8 mouse cellular contexts compared by ENCODE assay signal in genomic region chr5:35746910-35747309, GRCm38 (mm10). TPM values are rescaled to one million over a fixed set of nuclear protein-coding genes. Genes with fewer than 3 reads are reported as not detected.
A peak's percentile ranks its signal among the peaks of the same experiment; 100 is the strongest.
DNase-seq lines count a peak whose midpoint lies in the region; ATAC-seq and TF ChIP-seq lines count a peak whose summit lies in the region.

No protein-coding gene starts in this region.

- no peaks in the 10 kb centered on the region for H3K9me3 ChIP-seq in forebrain, embryonic 10.5 days
- H3K9me3 ChIP-seq in forebrain, embryonic 16.5 days (ENCODE audit: control insufficient read depth, low read length): no peaks in the 10 kb centered on the region

- peak; percentile 59 for DNase-seq in forebrain, embryonic 10.5 days (ENCODE audit: extremely low spot score, low spot score)
- DNase-seq in CD4-positive helper T cell, adult 2 months (ENCODE audit: low read depth, low spot score): peak; percentile 51
- DNase-seq in gastrocnemius, adult 2 months: peak; percentile 86
- DNase-seq in layer of hippocampus, adult 2 months (ENCODE audit: low spot score in 2 of 2): peak; percentile 74 to 90
- peak; percentile 90 for DNase-seq in lung, postnatal 36 days
- DNase-seq in spleen, adult 12 weeks (ENCODE audit: low spot score): peak; percentile 29

- no peak overlapping the region for H3K4me2 ChIP-seq in forebrain, embryonic 16.5 days (ENCODE audit: low read length)

- H3K27me3 ChIP-seq in forebrain, embryonic 10.5 days (ENCODE audit: poor library complexity, severe bottlenecking): peaks cover under 1% of the 10 kb centered on the region; the same call in 1 of the 2 replicates
- no peaks in the 10 kb centered on the region for H3K27me3 ChIP-seq in forebrain, embryonic 16.5 days (replicated peaks; ENCODE audit: control insufficient read depth, insufficient read depth, low read length)

- H3K4me1 ChIP-seq in forebrain, embryonic 10.5 days: no peaks in the 10 kb centered on the region
- H3K4me1 ChIP-seq in forebrain, embryonic 16.5 days (replicated peaks; ENCODE audit: control insufficient read depth, insufficient read depth, low read length): no peaks in the 10 kb centered on the region
- peaks cover 14% of the 10 kb centered on the region for H3K4me1 ChIP-seq in bone marrow macrophage, adult 2 months (ENCODE audit: control insufficient read depth, insufficient read depth, low read length)

- TF ChIP-seq POLR2A in bone marrow macrophage, adult 2 months (IDR thresholded peaks at IDR 0.05; ENCODE audit: borderline replicate concordance, low read depth, low read length): no peak

- ATAC-seq in forebrain, embryonic 16.5 days: no peak

- no peak overlapping the region for H3K9ac ChIP-seq in forebrain, embryonic 16.5 days (replicated peaks; ENCODE audit: low read depth, low read length)

- intact Hi-C loops in gastrocnemius, adult 2 months (cut with DNase I): loop anchor here (1.0 to 10.0 kb wide), 2 partner anchors 110 to 228 kb away; no protein-coding TSS in a partner anchor

- TF ChIP-seq CTCF in bone marrow macrophage, adult 2 months (IDR thresholded peaks at IDR 0.05; ENCODE audit: low read depth, low read length): peak; percentile 73; the same call in 1 of the 2 replicates
- peak; percentile 98; the same call in 1 of the 2 replicates for TF ChIP-seq CTCF in gastrocnemius, adult 2 months (IDR thresholded peaks at IDR 0.05)
- peak; percentile 99 for TF ChIP-seq CTCF in layer of hippocampus, adult 2 months (conservative IDR thresholded peaks at IDR 0.05)

- no peak overlapping the region for H3K27ac ChIP-seq in forebrain, embryonic 10.5 days
- H3K27ac ChIP-seq in forebrain, embryonic 16.5 days (ENCODE audit: low read length): no peak overlapping the region
- no peak overlapping the region for H3K27ac ChIP-seq in bone marrow macrophage, adult 2 months (ENCODE audit: insufficient read depth, low read depth, low read length)
- H3K27ac ChIP-seq in gastrocnemius, adult 2 months: peak overlapping the region; percentile 46; the same call in 1 of the 2 replicates
- no peak overlapping the region for H3K27ac ChIP-seq in layer of hippocampus, adult 2 months

- 29% methylated on average over 4 of the region's 4 CpGs for WGBS in forebrain, embryonic 10.5 days
- WGBS in forebrain, embryonic 16.5 days: 21% methylated on average over 4 of the region's 4 CpGs

- H3K36me3 ChIP-seq in forebrain, embryonic 10.5 days (replicated peaks): no peaks in the 10 kb centered on the region
- H3K36me3 ChIP-seq in forebrain, embryonic 16.5 days (ENCODE audit: control insufficient read depth, insufficient read depth): no peaks in the 10 kb centered on the region

- no peak overlapping the region for H3K4me3 ChIP-seq in forebrain, embryonic 10.5 days
- H3K4me3 ChIP-seq in forebrain, embryonic 16.5 days (replicated peaks; ENCODE audit: low read length): no peak overlapping the region
- no peak overlapping the region for H3K4me3 ChIP-seq in bone marrow macrophage, adult 2 months (ENCODE audit: insufficient read depth, low read length)
- no peak overlapping the region for H3K4me3 ChIP-seq in gastrocnemius, adult 2 months
- H3K4me3 ChIP-seq in layer of hippocampus, adult 2 months: no peak overlapping the region

RNA-seq across cellular contexts. Expression of gene Sh3tc1, which starts 7.1 kb away (rescaled TPM):
- 3.9 and 4.5 TPM in 2 replicates for polyA plus RNA-seq in forebrain, embryonic 10.5 days (2016; fragmentation: Nextera tagmentation; extraction: Ambion mirVana)
- 2.3 and 2.8 TPM in 2 replicates for polyA plus RNA-seq in forebrain, embryonic 16.5 days (2015; fragmentation: Nextera tagmentation; extraction: Ambion mirVana)
- polyA plus RNA-seq in bone marrow macrophage, adult 2 months (2012; ENCODE audit: insufficient read depth, insufficient read length, missing spikeins): 18.2 and 23.0 TPM in 2 replicates
- 1 to 10 TPM; 2.2 to 2.4 TPM for total RNA-seq in gastrocnemius, adult 2 months (2021)
- total RNA-seq in layer of hippocampus, adult 2 months (2021): 1 to 10 TPM; 1.7 to 2.4 TPM

RNA-seq across cellular contexts. Expression of gene Ablim2, which starts 10.8 kb away (rescaled TPM):
- polyA plus RNA-seq in forebrain, embryonic 10.5 days (2016; fragmentation: Nextera tagmentation; extraction: Ambion mirVana): 0.49 TPM in 1 of 2 replicates, not detected in the other
- 9.4 and 16.3 TPM in 2 replicates for polyA plus RNA-seq in forebrain, embryonic 16.5 days (2015; fragmentation: Nextera tagmentation; extraction: Ambion mirVana)
- polyA plus RNA-seq in bone marrow macrophage, adult 2 months (2012; ENCODE audit: insufficient read depth, insufficient read length, missing spikeins): 3.4 and 5.6 TPM in 2 replicates
- 10 to 100 TPM; 40.7 to 42.5 TPM for total RNA-seq in gastrocnemius, adult 2 months (2021)
- 100 to 1,000 TPM; 133 to 163 TPM for total RNA-seq in layer of hippocampus, adult 2 months (2021)

Comparison
In these comparisons a context has a peak if more than half of its experiments do, and no peak if none do; other contexts are left out.
1. DNase-seq: peak in every context shown above with its lines; median percentile 90 in lung, postnatal 36 days; 86 in gastrocnemius, adult 2 months; 82 in layer of hippocampus, adult 2 months; 59 in forebrain, embryonic 10.5 days; 51 in CD4-positive helper T cell, adult 2 months; 29 in spleen, adult 12 weeks.